8 mouse cellular contexts compared by ENCODE assay signal in genomic region chr5:100217178-100218035, GRCm38 (mm10). TPM values are rescaled to one million over a fixed set of nuclear protein-coding genes. Genes with fewer than 3 reads are reported as not detected.
DNase-seq lines count a peak whose midpoint lies in the region; ATAC-seq and TF ChIP-seq lines count a peak whose summit lies in the region.

No protein-coding gene starts in this region.

- H3K27me3 ChIP-seq in lung, embryonic 14.5 days (ENCODE audit: insufficient read depth, low read length) = no peaks in the 10 kb centered on the region

- no peak for TF ChIP-seq CTCF in lung, embryonic 14.5 days (IDR thresholded peaks at IDR 0.05; ENCODE audit: low read depth)

- no peaks in the 10 kb centered on the region for H3K36me3 ChIP-seq in lung, embryonic 14.5 days (ENCODE audit: insufficient read depth)

- peak overlapping the region; percentile 30; the same call in 1 of the 2 replicates for H3K27ac ChIP-seq in lung, embryonic 14.5 days (ENCODE audit: low read depth)

- WGBS in lung, embryonic 14.5 days = 32% methylated on average over 17 of the region's 17 CpGs

- H3K9me3 ChIP-seq in lung, embryonic 14.5 days (ENCODE audit: low read depth, low read length) = no peaks in the 10 kb centered on the region

- ATAC-seq in lung, embryonic 14.5 days (ENCODE audit: insufficient read depth) = peak; percentile 43; the same call in 1 of the 2 replicates
- peak; percentile 48 for ATAC-seq in monocyte, adult 5-6 weeks (replicated peaks; ENCODE audit: insufficient number of reproducible peaks, low FRiP score, low TSS enrichment, poor library complexity, severe bottlenecking)

- peak overlapping the region; percentile 25; the same call in 1 of the 2 replicates for H3K4me2 ChIP-seq in lung, embryonic 14.5 days

- 0 out of 2 replicates have a peak overlapping the region, but pooled peaks have one; percentile 3 for H3K9ac ChIP-seq in lung, embryonic 14.5 days

- no peaks in the 10 kb centered on the region for H3K4me1 ChIP-seq in lung, embryonic 14.5 days (ENCODE audit: insufficient read depth)

- H3K4me3 ChIP-seq in lung, embryonic 14.5 days (ENCODE audit: low read depth, low read length) = no peak overlapping the region

- no peak for DNase-seq in lung, embryonic 14.5 days
- no peak for DNase-seq in lung, adult 18-20 months
- DNase-seq in embryo, embryonic 10 days (ENCODE audit: low spot score) = peak; percentile 70
- DNase-seq in induced T-regulatory cell, adult 2 months (ENCODE audit: low read depth) = peak; percentile 14
- DNase-seq in spleen, postnatal 14 days (ENCODE audit: low spot score in 2 of 2) = no peak
- no peak for DNase-seq in cerebellum, adult 9-11 months
- DNase-seq in urinary bladder, postnatal 25 days (ENCODE audit: low spot score) = no peak

RNA-seq across cellular contexts. Expression of gene Tmem150c, which starts 57.8 kb away (rescaled TPM):
- 3.3 and 5.0 TPM in 2 replicates for polyA plus RNA-seq in lung, embryonic 14.5 days (2014; fragmentation: Nextera tagmentation; extraction: Ambion mirVana)
- total RNA-seq in monocyte, adult 5-6 weeks (2017) = 0.49 to 0.53 TPM in 2 of 3 replicates, not detected in the other

Comparison
In these comparisons a context has a peak if more than half of its experiments do, and no peak if none do; other contexts are left out.
1. DNase-seq: peak in embryo, embryonic 10 days (single experiment) and induced T-regulatory cell, adult 2 months (single experiment); none in lung, embryonic 14.5 days (single experiment), lung, adult 18-20 months (0 of 2), spleen, postnatal 14 days (0 of 2), cerebellum, adult 9-11 months (single experiment) and urinary bladder, postnatal 25 days (single experiment).